Mouse (Mus musculus): ENCODE data around the gene Acbd4.

DNA sequence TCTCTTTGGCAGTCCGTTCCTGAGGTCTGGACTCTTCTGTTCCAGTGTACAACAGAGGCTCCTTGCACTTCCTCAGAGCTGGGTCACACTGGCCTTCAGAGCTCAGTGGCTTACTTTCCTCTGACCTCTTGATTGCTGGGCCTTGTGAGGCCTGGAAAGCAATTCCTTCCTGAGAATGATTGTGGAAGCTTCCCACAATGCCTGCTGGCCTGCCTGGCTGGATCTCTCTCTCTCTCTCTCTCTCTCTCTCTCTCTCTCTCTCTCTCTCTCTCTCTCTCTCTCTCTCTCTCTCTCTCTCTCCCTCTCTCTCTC is 40.4 kb downstream of the Acbd4 start:
- TF ChIP-seq CTCF (IDR thresholded peaks at IDR 0.05; ENCODE audit: extremely low read depth, insufficient read depth, low read length) (no peak), POLR2A (IDR thresholded peaks at IDR 0.05; ENCODE audit: extremely low read depth, insufficient read depth, low read length) (no peak)
